Mouse (Mus musculus) left cerebral cortex, adult 9 months (tissue): ENCODE data around the gene Kat2b.
"Not testable (repeated sequence)": the region's sequence is repeated elsewhere in the genome, so short reads cannot be mapped to it uniquely, and the experiment has no call there.

ENCODE experiments used
- DNase-seq, 2 experiments: peaks; one replicate each; pipeline ENCODE4 v3.0.0; 2022; ENCODE audit warnings: low spot score in 2 of 2

Kat2b gene

DNA sequence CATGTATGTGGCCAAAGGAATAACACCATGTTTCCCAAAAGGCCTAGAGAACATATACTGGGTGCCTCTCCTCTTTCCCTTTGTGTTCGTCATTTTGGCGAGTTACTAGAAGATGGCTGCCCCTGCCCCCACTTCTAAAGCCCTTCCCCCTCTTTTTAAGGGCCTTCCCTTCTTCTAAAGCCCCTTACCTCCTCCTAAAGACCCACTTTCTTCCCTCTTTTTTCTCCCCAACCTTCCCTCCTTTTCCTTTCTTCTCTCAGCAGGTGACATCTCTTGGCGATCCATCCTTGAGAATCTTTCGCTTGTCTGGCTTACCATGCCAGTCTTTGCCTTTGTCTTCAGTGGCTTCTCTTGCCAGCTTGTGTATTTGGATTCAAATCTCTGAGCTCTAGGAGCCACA, 31.9 kb downstream of the Kat2b start:
- no peak for DNase-seq

DNA sequence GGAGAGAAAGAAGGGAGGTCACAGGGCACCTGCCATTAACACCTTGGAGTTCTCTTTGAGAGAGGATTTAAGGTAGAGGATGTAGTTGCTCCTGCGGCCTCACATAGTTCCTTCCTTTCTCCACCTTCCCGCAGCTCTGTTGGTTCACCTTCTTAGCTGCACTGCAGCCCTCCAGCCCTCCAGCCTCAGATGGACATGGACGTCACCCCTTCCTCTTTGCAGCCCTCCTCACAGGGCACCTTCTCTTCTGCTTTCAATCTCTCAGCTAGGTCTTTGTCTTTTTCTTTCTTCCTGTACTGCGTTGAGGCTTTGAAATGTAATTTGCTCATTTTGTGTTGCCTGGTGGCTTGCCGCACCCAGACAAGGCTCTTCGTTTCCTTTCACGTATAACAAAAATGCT, 36.6 kb downstream of the Kat2b start:
- DNase-seq = not testable (repeated sequence)

DNA sequence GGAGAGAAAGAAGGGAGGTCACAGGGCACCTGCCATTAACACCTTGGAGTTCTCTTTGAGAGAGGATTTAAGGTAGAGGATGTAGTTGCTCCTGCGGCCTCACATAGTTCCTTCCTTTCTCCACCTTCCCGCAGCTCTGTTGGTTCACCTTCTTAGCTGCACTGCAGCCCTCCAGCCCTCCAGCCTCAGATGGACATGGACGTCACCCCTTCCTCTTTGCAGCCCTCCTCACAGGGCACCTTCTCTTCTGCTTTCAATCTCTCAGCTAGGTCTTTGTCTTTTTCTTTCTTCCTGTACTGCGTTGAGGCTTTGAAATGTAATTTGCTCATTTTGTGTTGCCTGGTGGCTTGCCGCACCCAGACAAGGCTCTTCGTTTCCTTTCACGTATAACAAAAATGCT, 39.4 kb downstream of the Kat2b start:
- not testable (repeated sequence) for DNase-seq

DNA sequence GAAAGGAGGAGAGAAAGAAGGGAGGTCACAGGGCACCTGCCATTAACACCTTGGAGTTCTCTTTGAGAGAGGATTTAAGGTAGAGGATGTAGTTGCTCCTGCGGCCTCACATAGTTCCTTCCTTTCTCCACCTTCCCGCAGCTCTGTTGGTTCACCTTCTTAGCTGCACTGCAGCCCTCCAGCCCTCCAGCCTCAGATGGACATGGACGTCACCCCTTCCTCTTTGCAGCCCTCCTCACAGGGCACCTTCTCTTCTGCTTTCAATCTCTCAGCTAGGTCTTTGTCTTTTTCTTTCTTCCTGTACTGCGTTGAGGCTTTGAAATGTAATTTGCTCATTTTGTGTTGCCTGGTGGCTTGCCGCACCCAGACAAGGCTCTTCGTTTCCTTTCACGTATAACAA, 42.3 kb downstream of the Kat2b start:
- not testable (repeated sequence) for DNase-seq

DNA sequence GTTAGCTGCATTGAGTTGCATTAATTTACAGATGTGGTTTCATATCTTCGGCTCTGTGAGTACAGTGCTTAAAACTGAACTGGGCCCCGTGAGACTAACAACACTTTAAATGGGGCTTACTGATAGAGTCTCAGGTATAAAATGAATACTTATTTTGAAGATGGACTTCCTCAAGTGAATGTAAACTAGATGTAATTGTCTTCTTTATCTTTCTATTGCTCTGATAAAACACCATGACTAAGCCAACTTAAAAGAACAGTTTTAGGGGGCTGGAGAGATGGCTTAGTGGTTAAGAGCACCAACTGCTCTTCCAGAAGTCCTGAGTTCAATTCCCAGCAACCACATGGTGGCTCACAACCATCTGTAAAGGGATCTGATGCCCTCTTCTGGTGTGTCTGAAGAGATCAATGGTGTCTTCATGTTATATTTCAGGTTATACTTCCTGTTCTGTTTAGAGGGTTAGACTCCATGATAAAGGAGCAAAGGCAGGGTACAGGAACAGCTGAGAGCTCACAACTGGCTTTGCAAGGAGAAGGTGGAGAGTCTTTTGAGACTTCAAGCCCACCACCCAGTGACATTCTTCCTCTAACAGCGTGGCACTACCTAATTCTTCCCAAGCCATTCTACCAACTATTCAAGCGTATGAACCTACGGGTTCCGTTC, 50.8 kb downstream of the Kat2b start:
- no peak for DNase-seq

DNA sequence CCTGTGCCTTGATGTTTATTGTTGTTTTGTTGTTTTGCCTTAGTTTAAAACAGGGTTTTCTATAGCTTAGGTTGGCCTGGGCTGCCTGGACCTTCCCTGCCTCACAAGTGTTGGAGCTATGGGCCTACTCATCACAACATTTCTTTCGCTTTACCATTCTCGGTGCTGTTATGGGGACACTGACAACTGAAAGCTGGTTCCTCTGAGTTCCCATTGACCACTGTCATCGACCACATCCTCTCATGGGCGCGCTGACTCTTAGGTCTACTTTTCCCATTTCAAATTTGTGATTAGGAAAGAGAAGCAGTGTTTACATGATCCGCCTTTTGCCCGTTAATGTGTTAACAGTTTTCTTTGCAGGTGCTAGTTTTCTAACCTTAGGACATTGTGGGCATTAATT, 51.7 kb downstream of the Kat2b start:
- no peak for DNase-seq

DNA sequence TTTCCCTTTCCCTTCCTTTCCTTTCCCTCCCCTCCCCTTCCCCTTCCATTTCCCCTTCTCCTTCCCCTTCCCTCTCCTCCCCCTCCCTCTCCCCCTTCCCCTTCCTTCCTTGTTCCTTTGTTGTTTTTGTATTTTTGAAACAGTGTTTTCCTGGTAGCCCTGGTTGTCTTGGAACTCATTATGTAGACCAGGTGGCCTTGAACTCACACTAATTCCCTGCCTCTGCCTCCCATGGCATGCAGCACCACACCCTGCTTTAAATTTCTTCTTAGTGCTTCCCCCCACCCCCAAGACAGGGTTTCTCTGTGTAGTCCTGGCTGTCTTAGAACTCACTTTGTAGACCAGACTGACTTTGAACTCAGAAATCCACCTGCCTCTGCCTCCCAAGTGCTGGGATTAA, 52.7 kb downstream of the Kat2b start:
- no peak for DNase-seq

DNA sequence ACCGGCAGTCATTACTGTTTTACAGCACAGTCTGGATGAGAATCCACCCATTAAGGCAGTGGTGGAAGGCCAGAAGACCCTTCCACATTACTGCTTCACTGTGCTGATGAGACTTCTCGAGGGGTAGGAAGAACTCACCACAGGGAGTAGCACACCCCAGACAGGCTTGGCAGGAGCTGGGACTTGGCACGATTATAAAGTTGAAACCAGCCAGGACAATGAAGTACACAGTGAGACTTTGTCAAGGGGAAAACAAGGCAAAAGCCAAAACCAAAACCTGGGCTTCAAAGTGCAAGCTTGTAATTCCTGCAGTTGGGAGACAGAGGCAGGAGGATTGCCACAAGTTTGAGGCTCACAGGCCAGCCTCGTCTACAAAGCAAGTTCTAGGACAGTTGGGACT, 54.0 kb downstream of the Kat2b start:
- DNase-seq = no peak

DNA sequence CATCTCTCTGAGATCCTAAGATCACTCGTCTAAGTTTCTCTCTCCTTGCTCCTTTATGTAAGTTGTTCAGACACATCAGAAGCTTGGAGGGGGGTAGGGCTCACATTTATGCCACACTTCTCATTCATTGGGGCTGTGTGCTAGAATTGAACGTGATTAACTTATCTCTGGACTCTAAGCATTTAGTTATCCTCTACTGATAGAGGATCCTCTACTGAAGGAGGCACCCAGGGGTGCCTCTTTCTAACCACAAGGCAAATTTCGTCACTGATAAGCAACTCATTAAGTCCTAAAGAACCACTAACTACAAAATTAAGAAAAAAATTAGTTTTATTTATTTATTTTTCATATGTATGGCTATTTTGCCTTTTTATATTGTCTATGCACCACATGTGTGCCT, 55.5 kb downstream of the Kat2b start:
- no peak for DNase-seq

DNA sequence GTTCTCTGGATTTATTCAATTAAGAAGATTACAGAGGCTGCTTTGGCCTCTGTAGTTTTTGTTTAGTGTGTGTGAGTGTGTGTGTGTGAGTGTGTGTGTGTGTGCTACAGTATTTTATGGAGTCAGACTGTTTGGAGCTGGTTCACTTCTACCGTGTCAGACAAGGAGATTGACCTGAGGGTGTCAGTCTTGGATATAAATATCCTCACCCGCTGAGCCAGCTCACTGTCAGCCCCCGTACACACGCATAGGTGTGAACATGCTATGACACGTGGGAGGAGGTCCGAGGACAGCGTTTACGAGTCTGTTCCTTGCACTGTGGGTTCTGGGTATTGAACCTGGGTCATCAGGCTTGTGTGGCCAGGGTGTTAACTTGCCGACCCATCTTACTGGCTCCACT, 57.1 kb downstream of the Kat2b start:
- DNase-seq = no peak

DNA sequence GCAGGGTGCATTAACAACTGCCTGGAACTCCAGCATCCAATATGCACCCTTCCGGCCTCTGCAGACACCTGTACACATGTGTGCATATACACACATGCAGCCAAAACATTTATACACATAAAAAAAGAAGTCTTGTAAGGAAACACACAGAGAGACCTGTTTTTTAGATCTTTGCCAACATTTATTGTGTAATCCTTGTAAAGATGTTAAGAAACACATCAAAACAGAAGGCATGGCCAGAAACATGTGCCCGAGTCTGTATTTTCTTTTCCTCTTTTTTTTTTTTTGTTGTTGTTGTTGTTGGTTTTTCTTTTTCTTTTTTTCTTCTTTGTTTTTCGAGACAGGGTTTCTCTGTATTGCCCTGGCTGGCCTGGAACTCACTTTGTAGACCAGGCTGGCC, 59.5 kb downstream of the Kat2b start:
- no peak for DNase-seq

DNA sequence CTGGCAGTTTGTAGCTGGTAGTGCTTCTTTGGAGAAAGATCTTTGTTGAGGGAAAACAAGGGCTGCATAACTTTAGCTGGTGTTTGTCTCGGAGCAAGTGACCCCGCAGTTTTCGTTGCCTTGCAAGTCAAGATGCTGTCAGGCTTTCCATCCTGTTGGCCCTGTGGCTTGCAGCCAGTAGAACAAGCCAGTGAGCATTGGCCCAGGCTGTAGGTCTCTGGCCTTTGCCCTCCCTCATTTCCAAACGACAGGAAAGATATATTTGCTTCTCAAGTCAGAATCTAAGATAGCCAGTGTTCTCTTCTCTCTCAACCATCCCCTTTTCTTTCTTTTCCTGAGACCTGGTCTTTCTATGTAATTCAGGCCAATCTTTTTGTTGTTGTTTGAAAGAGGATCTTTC, 60.8 kb downstream of the Kat2b start:
- DNase-seq = no peak

DNA sequence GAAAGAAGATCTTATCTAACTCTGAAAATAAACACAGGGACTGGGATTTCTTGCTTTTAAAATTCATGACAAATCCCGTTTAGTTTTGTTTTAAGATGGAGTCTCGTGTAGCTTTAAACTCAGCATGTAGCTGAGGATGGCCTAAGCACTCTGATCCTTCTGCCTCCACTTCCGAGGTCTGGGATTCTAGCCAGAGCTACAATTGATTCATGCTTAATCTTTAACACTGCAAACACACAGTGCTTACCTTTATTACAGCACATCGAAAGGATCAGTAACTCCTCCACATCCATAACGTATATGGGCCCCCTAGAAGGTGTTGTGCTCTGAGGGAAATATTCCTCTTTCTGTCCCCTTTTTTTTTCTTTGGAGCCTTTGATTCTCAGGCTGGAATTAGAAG, 61.5 kb downstream of the Kat2b start:
- no peak for DNase-seq

DNA sequence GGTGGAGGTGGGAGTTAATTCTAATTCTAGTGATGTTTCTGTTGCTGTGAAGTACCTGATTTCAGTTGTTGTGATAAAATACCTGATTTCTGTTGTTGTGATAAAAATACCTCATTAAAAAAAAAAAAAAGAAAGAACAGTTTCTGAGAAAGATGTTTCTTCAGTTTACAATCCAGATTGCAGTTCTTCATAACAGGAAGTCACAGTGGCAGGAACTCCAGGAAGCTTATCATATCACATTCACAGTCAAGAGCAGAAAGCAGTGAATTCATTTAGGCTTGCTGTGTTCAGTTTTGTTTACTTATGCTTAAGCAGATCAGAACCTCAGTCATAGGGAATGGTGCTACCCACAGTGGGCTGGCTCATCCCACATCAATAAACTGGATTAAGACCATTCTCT, 64.7 kb downstream of the Kat2b start:
- DNase-seq = no peak

DNA sequence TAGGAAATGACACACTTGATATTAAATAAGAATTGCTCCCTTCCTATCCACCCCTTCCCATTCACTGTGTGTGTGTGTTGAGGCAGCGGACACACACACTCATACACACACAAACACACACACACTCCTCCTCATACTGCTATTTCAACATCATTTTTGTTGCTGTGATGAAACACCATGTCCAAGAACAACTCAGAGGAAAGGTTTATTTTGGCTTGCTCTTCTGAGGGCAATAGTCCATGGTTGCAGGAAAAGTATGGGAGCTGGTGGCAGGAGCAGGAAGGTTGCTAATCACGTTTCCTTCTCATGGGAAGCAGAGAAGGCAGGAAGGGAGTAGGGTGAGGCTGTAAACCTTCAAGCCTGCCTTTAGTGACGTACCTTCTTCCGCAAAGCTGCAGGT, 76.7 kb downstream of the Kat2b start:
- DNase-seq = no peak

DNA sequence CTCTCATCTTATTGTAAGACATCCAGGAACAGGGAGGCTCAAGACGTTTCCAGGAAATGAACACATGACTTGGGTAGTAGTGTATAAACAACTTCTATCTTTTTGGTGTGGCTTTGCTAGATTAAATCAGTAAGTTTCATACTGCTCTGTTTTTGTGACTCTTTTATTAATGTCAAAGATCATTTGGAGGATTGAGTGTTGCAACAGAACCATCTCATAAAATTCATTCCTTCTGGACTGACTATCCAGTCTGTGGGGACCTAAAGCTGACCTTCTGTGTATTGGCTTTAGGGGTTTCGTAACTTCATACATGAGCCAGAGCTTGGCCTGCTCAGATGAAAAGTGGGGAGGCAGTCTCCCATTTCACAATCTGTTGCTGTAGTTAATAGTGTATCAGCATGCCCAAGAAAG, 83.6 kb downstream of the Kat2b start:
- DNase-seq = no peak

DNA sequence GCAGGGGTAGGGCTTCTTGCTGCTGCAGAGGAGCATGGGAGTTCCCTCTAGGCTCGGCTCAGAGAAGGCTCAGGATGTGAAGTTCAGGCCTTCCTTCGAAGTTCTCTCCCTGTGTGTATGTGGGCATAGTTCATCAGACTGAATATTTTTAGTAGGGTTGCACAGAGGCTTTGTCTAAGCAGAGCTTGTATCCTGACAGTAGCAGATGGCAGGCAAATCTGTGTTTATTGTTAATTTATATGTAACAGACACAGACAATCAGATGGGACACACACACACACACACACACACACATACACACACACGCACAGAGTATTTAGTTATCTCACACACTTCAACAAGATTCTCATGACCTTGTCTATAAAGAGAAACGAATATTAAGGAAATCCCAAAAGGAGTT, 87.9 kb downstream of the Kat2b start:
- DNase-seq = no peak

DNA sequence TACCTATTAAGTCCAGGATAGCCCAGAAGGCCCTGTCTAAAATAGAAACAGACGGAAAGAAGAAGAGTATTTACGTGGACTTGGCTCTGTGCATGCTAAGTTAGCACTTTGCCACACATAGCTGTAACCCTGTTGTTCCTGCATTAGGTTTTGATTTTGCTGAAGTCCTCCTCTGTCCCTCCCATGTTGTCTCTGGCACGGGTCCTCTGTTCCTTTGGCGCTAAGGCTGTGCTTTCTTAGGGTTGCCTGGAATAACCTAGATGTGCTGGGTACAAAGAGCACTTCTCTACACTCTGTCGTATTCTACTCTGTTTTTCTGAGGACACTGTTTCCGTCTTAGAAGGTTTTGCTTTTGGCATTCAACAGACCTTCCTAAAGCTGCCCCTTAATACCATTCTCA, 88.4 kb downstream of the Kat2b start:
- DNase-seq = no peak

DNA sequence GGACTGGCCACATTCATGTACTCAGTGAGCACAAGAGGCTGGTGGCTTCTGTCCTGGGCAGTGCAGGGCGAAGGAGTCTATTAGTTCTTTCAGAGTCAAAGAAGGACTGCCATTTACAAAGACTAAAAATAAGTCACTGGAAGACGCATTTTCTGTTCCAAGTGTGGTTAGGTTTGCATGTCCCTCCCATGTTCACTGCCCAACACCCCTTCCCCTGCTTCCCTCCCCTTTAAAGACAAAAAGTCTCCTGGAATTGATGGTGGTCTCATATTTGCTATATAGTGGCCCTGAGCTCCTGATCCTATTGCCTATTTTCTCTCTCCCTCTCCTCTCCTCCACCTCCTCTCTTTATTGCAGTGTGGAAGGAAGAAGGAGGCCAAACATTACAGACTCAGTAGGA, 89.3 kb downstream of the Kat2b start:
- no peak for DNase-seq

DNA sequence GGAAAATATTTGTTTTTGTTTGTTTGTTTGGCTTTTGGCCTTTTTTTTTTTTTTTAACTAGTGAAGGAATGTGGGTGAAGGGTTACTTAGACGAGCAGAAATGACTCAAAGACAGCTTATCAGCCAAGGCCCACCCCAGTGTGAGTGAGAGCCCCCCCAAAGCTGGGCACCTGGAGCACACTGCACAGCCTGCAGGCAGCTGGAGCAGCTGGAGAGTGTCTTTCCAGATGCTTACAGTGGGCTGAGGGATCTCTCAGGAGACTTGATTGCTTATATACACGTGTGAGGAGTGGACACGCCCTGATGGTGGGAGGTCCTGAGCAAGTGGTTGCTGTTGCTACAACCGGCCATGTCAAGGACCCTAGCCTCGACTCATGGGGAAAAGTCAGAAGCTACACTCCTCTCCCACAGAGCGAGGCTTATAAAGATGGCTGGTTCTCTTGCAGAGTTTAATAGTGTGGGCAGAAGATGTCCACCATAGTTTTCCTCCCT, 89.8 kb downstream of the Kat2b start:
- DNase-seq = no peak

DNA sequence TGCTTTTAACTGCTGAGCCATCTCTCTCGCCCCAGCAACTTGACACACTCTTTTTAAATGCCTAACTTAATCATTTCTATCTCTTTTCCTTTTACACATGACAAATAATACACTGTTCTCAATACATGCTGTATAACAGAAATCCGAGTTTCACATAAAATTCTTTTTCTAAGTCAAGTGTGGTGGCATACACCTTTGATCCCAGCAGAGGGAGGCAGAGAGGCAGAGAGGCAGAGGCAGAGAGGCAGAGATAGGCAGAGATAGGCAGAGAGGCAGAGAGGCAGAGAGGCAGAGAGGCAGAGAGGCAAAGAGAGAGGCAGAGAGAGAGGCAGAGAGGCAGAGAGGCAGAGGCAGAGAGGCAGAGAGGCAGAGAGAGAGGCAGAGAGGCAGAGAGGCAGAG, 90.7 kb downstream of the Kat2b start:
- DNase-seq = not testable (repeated sequence)

DNA sequence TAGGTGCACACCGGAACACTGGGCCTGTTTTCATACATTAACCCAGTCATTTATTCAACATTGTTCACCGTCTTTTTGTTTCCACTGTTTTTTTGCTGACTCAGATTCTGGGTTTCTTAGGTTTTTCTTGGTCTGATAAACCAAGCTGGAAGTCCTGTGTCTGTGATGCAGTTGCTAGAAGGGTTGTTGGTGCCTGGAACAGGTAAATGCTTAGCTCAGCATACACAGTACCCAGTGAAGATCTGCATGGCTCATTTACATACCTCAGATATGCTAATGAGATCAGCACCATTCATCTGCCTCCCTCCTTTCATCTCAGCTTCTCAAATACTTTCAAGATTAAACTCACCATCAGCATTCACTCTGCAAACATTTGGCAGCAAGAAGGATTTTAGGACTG, 92.0 kb downstream of the Kat2b start:
- no peak for DNase-seq

DNA sequence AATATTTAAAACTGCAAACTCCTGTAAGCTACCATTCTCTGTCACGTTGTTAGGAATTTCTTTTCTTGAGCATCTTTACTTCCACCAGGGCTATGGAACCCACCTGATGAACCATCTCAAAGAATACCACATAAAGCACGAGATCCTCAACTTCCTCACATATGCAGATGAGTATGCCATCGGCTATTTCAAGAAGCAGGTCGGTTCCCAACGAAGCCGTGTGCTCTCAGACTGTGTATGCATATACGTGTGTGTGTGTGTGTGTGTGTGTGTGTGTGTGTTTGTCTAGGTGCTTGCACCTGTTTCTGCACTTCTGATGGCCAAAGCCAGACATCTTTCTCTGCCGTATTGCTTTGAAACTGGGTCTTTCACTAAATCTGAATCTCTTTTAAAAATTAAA, 92.6 kb downstream of the Kat2b start:
- DNase-seq = no peak

DNA sequence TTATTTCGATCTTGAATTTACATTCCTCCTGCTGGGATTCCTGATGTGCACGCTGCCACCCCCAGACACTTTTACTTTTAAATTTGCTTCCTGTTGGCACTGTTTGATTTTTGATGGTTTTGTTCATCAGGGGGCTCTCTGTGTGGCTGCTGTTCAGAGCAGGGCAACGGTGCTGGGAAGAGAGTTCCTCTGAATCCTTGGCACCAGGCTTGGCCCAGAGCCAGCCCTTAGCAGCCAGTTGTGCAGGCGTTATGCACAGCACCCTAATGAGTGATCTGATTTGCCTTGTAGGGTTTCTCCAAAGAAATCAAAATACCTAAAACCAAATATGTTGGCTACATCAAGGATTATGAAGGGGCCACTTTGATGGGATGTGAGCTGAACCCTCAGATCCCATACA, 93.1 kb downstream of the Kat2b start:
- DNase-seq = peak in 1 of 2 experiments; percentile 19
